Mouse (Mus musculus): ENCODE data around the gene Slc12a7. TPM values are rescaled to one million over a fixed set of nuclear protein-coding genes. Genes with fewer than 3 reads are reported as not detected.
"Not testable (repeated sequence)": the region's sequence is repeated elsewhere in the genome, so short reads cannot be mapped to it uniquely, and the experiment has no call there.

Slc12a7 gene
- polyA plus RNA-seq, 1 experiment, result 144 TPM

GRCm38 (mm10) chr13:73701161-73701883 is 31.6 kb upstream of the Slc12a7 start:
- Histone ChIP-seq H3K27me3 (ENCODE audit: control insufficient read depth, insufficient read depth, low read length) (no peaks in the 10 kb centered on the region), H3K36me3 (ENCODE audit: control insufficient read depth, insufficient read depth, low read length) (no peaks in the 10 kb centered on the region), H3K4me1 (replicated peaks; ENCODE audit: control insufficient read depth, insufficient read depth, low read length) (peaks cover 71% of the 10 kb centered on the region), H3K27ac (ENCODE audit: control insufficient read depth, insufficient read depth, low read length) (peak overlapping the region; percentile 100), H3K4me3 (ENCODE audit: control insufficient read depth, insufficient read depth, low read length) (no peak overlapping the region)
- WGBS, result 95% methylated on average over 9 of the region's 9 CpGs
- no peak for TF ChIP-seq CTCF (IDR thresholded peaks at IDR 0.05; ENCODE audit: borderline replicate concordance, control insufficient read depth, extremely low read depth, insufficient read depth, low read length, poor library complexity)
- no peak for TF ChIP-seq POLR2A (IDR thresholded peaks at IDR 0.05; ENCODE audit: control insufficient read depth, extremely low read depth, insufficient read depth, low read length, poor library complexity)
- no peak for DNase-seq

GRCm38 (mm10) chr13:73702776-73703175 is 30.1 kb upstream of the Slc12a7 start:
- Histone ChIP-seq H3K27ac (ENCODE audit: control insufficient read depth, insufficient read depth, low read length) (peak overlapping the region; percentile 100), H3K36me3 (ENCODE audit: control insufficient read depth, insufficient read depth, low read length) (no peaks in the 10 kb centered on the region), H3K4me3 (ENCODE audit: control insufficient read depth, insufficient read depth, low read length) (0 out of 2 replicates have a peak overlapping the region, but pooled peaks have one; percentile 10), H3K4me1 (replicated peaks; ENCODE audit: control insufficient read depth, insufficient read depth, low read length) (peaks cover 64% of the 10 kb centered on the region), H3K27me3 (ENCODE audit: control insufficient read depth, insufficient read depth, low read length) (no peaks in the 10 kb centered on the region)
- TF ChIP-seq CTCF (IDR thresholded peaks at IDR 0.05; ENCODE audit: borderline replicate concordance, control insufficient read depth, extremely low read depth, insufficient read depth, low read length, poor library complexity) (no peak), POLR2A (IDR thresholded peaks at IDR 0.05; ENCODE audit: control insufficient read depth, extremely low read depth, insufficient read depth, low read length, poor library complexity) (no peak)
- WGBS, result 12% methylated on average over 4 of the region's 4 CpGs
- peak; percentile 69 for DNase-seq

DNA sequence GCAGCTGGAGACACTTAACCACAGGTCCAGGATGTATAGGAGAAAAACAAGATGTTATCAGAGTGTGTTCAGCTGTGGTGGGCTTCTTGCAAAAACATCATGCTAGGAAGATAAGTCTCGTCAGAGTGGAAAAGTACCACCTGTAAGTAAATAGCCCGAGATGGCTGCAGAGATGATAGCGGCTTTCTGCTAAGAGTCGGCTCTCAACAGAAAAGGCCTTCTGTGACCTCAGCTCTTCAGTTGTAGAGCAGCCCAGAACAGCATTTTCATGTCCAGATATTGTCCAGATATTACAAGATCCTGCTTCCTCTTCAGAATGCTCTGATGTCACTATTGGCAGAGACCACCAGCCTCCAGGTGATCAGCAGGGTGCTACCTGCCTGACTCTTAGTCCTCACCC is 29.4 kb upstream of the Slc12a7 start:
- H3K4me1 ChIP-seq (replicated peaks; ENCODE audit: control insufficient read depth, insufficient read depth, low read length), result peaks cover 66% of the 10 kb centered on the region
- DNase-seq; H3K4me3 ChIP-seq (ENCODE audit: control insufficient read depth, insufficient read depth, low read length); H3K27me3 ChIP-seq (ENCODE audit: control insufficient read depth, insufficient read depth, low read length); H3K36me3 ChIP-seq (ENCODE audit: control insufficient read depth, insufficient read depth, low read length): not testable (repeated sequence)
- WGBS, result 9% methylated on average over 4 of the region's 4 CpGs
- peak overlapping the region; percentile 98 for H3K27ac ChIP-seq (ENCODE audit: control insufficient read depth, insufficient read depth, low read length)

GRCm38 (mm10) chr13:73704694-73705325 is 28.1 kb upstream of the Slc12a7 start, which contains the start of gene Slc6a19:
Gene Slc6a19, minus strand, starts transcription at chr13:73704865.
- H3K4me3 ChIP-seq (ENCODE audit: control insufficient read depth, insufficient read depth, low read length), result no peak within 1 kb of the TSS
- WGBS, result 90% methylated on average over 7 of the region's 7 CpGs
- peak within 1 kb of the TSS; percentile 98 for H3K27ac ChIP-seq (ENCODE audit: control insufficient read depth, insufficient read depth, low read length)
- no peak for DNase-seq
- H3K4me1 ChIP-seq (replicated peaks; ENCODE audit: control insufficient read depth, insufficient read depth, low read length), result peaks cover 66% of the 10 kb centered on the region
- no peak for TF ChIP-seq CTCF (IDR thresholded peaks at IDR 0.05; ENCODE audit: borderline replicate concordance, control insufficient read depth, extremely low read depth, insufficient read depth, low read length, poor library complexity)
- TF ChIP-seq POLR2A (IDR thresholded peaks at IDR 0.05; ENCODE audit: control insufficient read depth, extremely low read depth, insufficient read depth, low read length, poor library complexity), result no peak
- H3K27me3 ChIP-seq (ENCODE audit: control insufficient read depth, insufficient read depth, low read length), result no peaks in the 10 kb centered on the region
- no peaks in the 10 kb centered on the region for H3K36me3 ChIP-seq (ENCODE audit: control insufficient read depth, insufficient read depth, low read length)

DNA sequence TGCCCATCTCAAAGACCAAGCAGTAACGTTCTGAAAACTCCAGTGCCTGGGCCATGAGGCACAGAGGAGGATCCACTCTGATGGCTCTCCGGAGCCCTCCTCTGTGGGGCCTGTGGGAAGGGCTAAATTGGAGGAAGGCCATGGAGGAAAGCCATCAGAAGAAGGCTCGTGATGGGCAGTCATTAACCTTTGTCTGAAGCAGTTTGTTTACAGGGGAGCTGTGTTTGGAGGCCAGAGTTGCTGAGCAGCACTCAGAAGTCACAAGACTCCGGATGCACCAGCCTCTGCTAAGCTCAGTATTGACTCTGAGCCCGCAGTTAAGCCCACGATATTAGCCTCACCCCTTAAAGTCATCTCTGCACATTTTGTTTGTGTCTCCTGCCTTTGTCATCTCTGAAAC is 23.4 kb upstream of the Slc12a7 start:
- Histone ChIP-seq H3K27ac (ENCODE audit: control insufficient read depth, insufficient read depth, low read length) (peak overlapping the region; percentile 89), H3K36me3 (ENCODE audit: control insufficient read depth, insufficient read depth, low read length) (no peaks in the 10 kb centered on the region), H3K27me3 (ENCODE audit: control insufficient read depth, insufficient read depth, low read length) (no peaks in the 10 kb centered on the region), H3K4me1 (replicated peaks; ENCODE audit: control insufficient read depth, insufficient read depth, low read length) (peaks cover 66% of the 10 kb centered on the region), H3K4me3 (ENCODE audit: control insufficient read depth, insufficient read depth, low read length) (no peak overlapping the region)
- 72% methylated on average over 6 of the region's 6 CpGs for WGBS
- TF ChIP-seq POLR2A (IDR thresholded peaks at IDR 0.05; ENCODE audit: control insufficient read depth, extremely low read depth, insufficient read depth, low read length, poor library complexity), result no peak
- TF ChIP-seq CTCF (IDR thresholded peaks at IDR 0.05; ENCODE audit: borderline replicate concordance, control insufficient read depth, extremely low read depth, insufficient read depth, low read length, poor library complexity), result no peak
- DNase-seq, result no peak

DNA sequence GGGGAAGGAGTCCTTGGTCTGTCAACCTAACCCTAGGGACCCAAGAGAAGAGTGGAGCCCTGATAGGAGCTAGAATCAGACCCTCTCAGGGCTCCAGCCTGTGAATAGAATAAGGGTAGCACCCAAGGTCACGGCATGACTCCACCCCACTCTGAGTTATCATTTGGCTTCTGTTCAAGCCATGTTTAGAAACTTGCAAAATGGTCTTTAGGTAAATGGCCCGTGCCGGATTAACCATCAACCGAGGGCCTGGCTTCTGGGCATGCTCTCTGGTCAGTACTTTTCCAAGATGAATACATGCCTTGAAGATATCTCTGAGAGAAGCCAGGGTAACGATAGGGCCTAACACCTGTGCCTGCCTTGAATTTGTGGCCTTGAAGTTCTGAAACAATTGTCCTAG is 21.7 kb upstream of the Slc12a7 start:
- DNase-seq, result no peak
- Histone ChIP-seq H3K36me3 (ENCODE audit: control insufficient read depth, insufficient read depth, low read length) (no peaks in the 10 kb centered on the region), H3K4me1 (replicated peaks; ENCODE audit: control insufficient read depth, insufficient read depth, low read length) (peaks cover 55% of the 10 kb centered on the region), H3K27me3 (ENCODE audit: control insufficient read depth, insufficient read depth, low read length) (no peaks in the 10 kb centered on the region), H3K27ac (ENCODE audit: control insufficient read depth, insufficient read depth, low read length) (peak overlapping the region; percentile 89; the same call in 1 of the 2 replicates), H3K4me3 (ENCODE audit: control insufficient read depth, insufficient read depth, low read length) (no peak overlapping the region)
- WGBS, result 97% methylated on average over 5 of the region's 5 CpGs
- TF ChIP-seq CTCF (IDR thresholded peaks at IDR 0.05; ENCODE audit: borderline replicate concordance, control insufficient read depth, extremely low read depth, insufficient read depth, low read length, poor library complexity) (no peak), POLR2A (IDR thresholded peaks at IDR 0.05; ENCODE audit: control insufficient read depth, extremely low read depth, insufficient read depth, low read length, poor library complexity) (no peak)

All from thymus, adult 2 months (tissue).